Mouse (Mus musculus): Measurements from ENCODE around the gene Gm28044.
A peak's percentile ranks its signal among the peaks of the same experiment; 100 is the strongest.
"Not testable (repeated sequence)": the region's sequence is repeated elsewhere in the genome, so short reads cannot be mapped to it uniquely, and the experiment has no call there.

Gm28044 gene

GRCm38 (mm10) chr13:67360131-67360744 lies at the start of gene Gm28044, which contains the start of gene Zfp953:
Gene Gm28044 (minus strand): TSS chr13:67360536.
Gene Zfp953 (minus strand): TSS chr13:67360605.
- DNase-seq = peak; percentile 87 to 93

- peak; percentile 71 to 75 for DNase-seq
These were observed 39.0 kb upstream of the Gm28044 start, which contains the start of gene Zfp429 for GRCm38 (mm10) chr13:67399183-67399903. Gene Zfp429 (minus strand): TSS chr13:67399819.

- DNase-seq = not testable (repeated sequence)
These were observed 15.9 kb upstream of the Gm28044 start for GRCm38 (mm10) chr13:67376255-67376654.

- peak; percentile 41 to 60 for DNase-seq
These were observed 14.9 kb upstream of the Gm28044 start, which contains the start of the genes Gm28041 and Zfp456 for GRCm38 (mm10) chr13:67375050-67375911. Gene Gm28041 (minus strand): TSS chr13:67375733. Gene Zfp456 (minus strand): TSS chr13:67375810.

GRCm38 (mm10) chr13:67351854-67352253 lies 8.5 kb downstream of the Gm28044 start:
- DNase-seq = no peak

GRCm38 (mm10) chr13:67343422-67343821 lies 16.9 kb downstream of the Gm28044 start:
- no peak for DNase-seq

- DNase-seq = peak in 1 of 2 experiments; percentile 12
These were observed 27.5 kb downstream of the Gm28044 start for GRCm38 (mm10) chr13:67332877-67333276.

GRCm38 (mm10) chr13:67332019-67332724 lies 28.2 kb downstream of the Gm28044 start, which contains the start of gene Zfp595:
Gene Zfp595 (minus strand): TSS chr13:67332570.
- DNase-seq = peak; percentile 62 to 81

- DNase-seq = no peak
These were observed 53.6 kb downstream of the Gm28044 start for GRCm38 (mm10) chr13:67306718-67307117.

GRCm38 (mm10) chr13:67305822-67306672 lies 54.3 kb downstream of the Gm28044 start, which contains the start of gene Zfp457:
Gene Zfp457 (minus strand): TSS chr13:67306485.
- peak; percentile 89 to 91 for DNase-seq

GRCm38 (mm10) chr13:67278314-67278713 lies 82.0 kb downstream of the Gm28044 start, which contains the start of gene Zfp458:
Gene Zfp458 (minus strand): TSS chr13:67278466.
- peak in 1 of 2 experiments; percentile 10 for DNase-seq

GRCm38 (mm10) chr13:67269383-67270065 lies 90.8 kb downstream of the Gm28044 start:
- peak in 1 of 2 experiments; percentile 3 for DNase-seq

- DNase-seq = peak; percentile 66 to 83
These were observed 91.6 kb downstream of the Gm28044 start for GRCm38 (mm10) chr13:67268568-67269369.
